Mouse (Mus musculus): ENCODE results near the gene Hist2h3b. TPM values are rescaled to one million over a fixed set of nuclear protein-coding genes. Genes with fewer than 3 reads are reported as not detected.
"Not testable (repeated sequence)": the region's sequence is repeated elsewhere in the genome, so short reads cannot be mapped to it uniquely, and the experiment has no call there.

Hist2h3b gene
- polyA plus RNA-seq, 1 experiment from 2014 or later = 17.2 TPM

DNA sequence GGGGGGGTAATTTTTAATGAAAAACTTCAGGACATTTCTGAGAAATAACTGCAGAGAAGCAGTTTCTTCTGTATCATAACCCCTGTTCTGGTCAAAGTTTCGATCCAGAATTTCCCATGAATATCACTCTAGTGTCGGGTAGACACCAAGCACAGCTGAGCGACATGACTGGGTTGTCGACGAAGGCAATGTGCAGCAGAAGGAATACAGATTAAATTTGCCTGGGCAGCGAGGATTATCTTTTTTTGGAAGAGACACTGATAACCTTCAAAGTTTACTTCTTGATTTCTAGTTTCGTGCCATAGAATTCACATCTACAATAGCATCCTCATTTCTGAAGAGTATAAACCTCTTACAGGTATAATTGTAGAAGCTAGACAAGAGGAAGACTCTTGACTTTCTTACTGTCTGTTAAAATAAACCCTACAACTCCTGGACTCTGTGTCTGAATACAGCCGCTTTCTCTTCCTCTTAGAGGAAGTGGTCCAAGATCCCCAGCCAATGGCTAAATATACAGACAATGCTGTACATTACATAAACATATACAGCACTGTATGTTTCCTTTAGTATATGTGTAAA, 2.2 kb upstream of the Hist2h3b start:
- Histone ChIP-seq H3K27me3 (ENCODE audit: control insufficient read depth, insufficient read depth, low read length) (no peaks in the 10 kb centered on the region), H3K9ac (ENCODE audit: low read length) (no peak overlapping the region), H3K9me3 (replicated peaks; ENCODE audit: control insufficient read depth, low read length) (no peaks in the 10 kb centered on the region), H3K4me2 (ENCODE audit: low read depth, low read length) (no peak overlapping the region), H3K36me3 (ENCODE audit: control insufficient read depth, insufficient read depth) (no peaks in the 10 kb centered on the region), H3K4me1 (ENCODE audit: control insufficient read depth, insufficient read depth, low read length) (peaks cover 22% of the 10 kb centered on the region), H3K27ac (ENCODE audit: low read length) (no peak overlapping the region), H3K4me3 (ENCODE audit: low read length) (no peak overlapping the region)
- WGBS = 65% methylated on average over 8 of the region's 8 CpGs
- ATAC-seq (replicated peaks; ENCODE audit: extremely low read depth, insufficient read depth, low FRiP score) = no peak

DNA sequence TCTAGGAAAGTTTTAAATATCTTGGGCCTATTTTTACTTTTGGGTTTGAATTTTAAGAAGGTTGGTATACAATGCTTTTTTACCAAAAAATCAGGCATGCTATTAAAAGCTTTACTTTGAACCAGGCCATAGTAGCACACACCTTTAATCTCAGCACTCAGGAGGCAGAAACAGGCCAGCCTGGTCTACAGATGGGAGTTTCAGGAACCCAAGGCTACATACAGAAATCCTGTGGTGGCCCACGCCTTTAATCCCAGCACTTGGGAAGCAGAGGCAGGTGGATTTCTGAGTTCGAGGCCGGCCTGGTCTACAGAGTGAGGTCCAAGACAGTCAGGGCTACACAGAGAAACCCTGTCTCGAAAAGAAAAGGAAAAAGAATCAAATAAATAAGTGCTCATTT, 913 bp upstream of the Hist2h3b start:
- peak overlapping the region; percentile 88 for H3K27ac ChIP-seq (ENCODE audit: low read length)
- ATAC-seq (replicated peaks; ENCODE audit: extremely low read depth, insufficient read depth, low FRiP score) = no peak
- peaks cover 16% of the 10 kb centered on the region for H3K4me1 ChIP-seq (ENCODE audit: control insufficient read depth, insufficient read depth, low read length)
- peak overlapping the region; percentile 64; the same call in 1 of the 2 replicates for H3K4me2 ChIP-seq (ENCODE audit: low read depth, low read length)
- WGBS = 80% methylated on average over 4 of the region's 4 CpGs
- H3K36me3 ChIP-seq (ENCODE audit: control insufficient read depth, insufficient read depth) = no peaks in the 10 kb centered on the region
- H3K9ac ChIP-seq (ENCODE audit: low read length) = no peak overlapping the region; the same call in 1 of the 2 replicates
- no peak overlapping the region for H3K4me3 ChIP-seq (ENCODE audit: low read length)
- no peaks in the 10 kb centered on the region for H3K9me3 ChIP-seq (replicated peaks; ENCODE audit: control insufficient read depth, low read length)
- H3K27me3 ChIP-seq (ENCODE audit: control insufficient read depth, insufficient read depth, low read length) = no peaks in the 10 kb centered on the region

DNA sequence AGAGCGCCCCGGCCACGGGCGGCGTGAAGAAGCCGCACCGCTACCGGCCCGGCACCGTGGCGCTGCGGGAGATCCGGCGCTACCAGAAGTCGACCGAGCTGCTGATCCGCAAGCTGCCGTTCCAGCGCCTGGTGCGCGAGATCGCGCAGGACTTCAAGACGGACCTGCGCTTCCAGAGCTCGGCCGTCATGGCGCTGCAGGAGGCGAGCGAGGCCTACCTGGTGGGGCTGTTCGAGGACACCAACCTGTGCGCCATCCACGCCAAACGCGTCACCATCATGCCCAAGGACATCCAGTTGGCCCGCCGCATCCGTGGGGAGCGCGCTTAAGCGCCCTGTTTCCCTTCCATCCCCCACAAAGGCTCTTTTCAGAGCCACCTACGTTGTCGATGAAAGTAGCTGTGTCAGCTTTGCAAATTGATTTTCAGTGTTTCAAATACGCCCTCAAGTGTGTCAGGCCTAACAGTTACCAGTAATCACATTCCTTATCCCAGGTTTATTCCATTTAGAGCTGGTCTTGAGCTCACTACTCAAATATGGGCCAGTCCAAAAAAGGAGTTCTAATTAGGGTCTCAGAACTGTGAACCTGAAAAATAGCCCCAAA, 423 bp downstream of the Hist2h3b start:
- H3K27ac ChIP-seq (ENCODE audit: low read length) = peak overlapping the region; percentile 91
- H3K9ac ChIP-seq (ENCODE audit: low read length) = peak overlapping the region; percentile 73
- H3K4me1 ChIP-seq (ENCODE audit: control insufficient read depth, insufficient read depth, low read length) = peaks cover 14% of the 10 kb centered on the region
- peak overlapping the region; percentile 83 for H3K4me2 ChIP-seq (ENCODE audit: low read depth, low read length)
- WGBS = under 1% methylated on average over 12 of the region's 44 CpGs
- H3K27me3 ChIP-seq (ENCODE audit: control insufficient read depth, insufficient read depth, low read length); H3K9me3 ChIP-seq (replicated peaks; ENCODE audit: control insufficient read depth, low read length); H3K36me3 ChIP-seq (ENCODE audit: control insufficient read depth, insufficient read depth): not testable (repeated sequence)
- H3K4me3 ChIP-seq (ENCODE audit: low read length) = peak overlapping the region; percentile 72
- peak; percentile 31 for ATAC-seq (replicated peaks; ENCODE audit: extremely low read depth, insufficient read depth, low FRiP score)

DNA sequence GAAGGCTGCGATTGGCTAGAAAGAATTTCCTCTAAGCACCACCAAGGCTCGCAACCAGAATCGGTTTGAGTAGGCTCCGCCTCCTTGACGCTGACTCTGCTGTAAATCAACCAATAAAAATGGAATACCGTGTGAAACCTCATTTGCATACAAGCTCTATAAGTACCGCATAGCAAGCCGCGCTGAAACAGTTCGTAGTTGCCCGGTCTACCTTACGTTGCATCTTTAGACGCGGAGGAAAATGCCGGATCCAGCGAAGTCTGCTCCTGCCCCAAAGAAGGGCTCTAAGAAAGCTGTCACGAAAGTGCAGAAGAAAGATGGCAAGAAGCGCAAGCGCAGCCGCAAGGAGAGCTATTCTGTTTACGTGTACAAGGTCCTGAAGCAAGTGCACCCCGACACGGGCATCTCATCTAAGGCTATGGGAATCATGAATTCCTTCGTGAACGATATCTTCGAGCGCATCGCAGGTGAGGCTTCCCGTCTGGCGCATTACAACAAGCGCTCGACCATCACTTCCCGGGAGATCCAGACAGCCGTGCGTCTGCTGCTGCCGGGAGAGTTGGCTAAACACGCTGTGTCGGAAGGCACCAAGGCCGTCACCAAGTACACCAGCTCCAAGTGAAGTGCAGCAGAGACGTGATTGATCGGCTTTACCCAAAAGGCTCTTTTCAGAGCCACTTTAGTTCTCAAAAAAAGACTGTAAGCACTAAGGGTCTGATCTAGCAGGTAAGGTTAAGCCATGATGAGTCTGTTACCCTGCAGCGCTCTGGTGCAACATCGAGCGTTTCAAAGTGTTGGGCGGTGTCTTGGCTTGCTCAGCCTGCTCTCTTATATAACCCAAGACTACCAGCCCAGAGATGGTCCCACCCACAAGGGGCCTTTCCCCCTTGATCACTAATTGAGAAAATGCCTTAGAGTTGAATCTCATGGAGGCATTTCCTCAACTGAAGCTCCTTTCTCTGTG, 1.3 kb downstream of the Hist2h3b start, which contains the start of gene Hist2h2bb:
Hist2h2bb (plus strand) TSS at position 242 of the 964 bp plus-strand sequence.
- ATAC-seq (replicated peaks; ENCODE audit: extremely low read depth, insufficient read depth, low FRiP score) = peak; percentile 95
- under 1% methylated on average over 45 of the region's 45 CpGs for WGBS

DNA sequence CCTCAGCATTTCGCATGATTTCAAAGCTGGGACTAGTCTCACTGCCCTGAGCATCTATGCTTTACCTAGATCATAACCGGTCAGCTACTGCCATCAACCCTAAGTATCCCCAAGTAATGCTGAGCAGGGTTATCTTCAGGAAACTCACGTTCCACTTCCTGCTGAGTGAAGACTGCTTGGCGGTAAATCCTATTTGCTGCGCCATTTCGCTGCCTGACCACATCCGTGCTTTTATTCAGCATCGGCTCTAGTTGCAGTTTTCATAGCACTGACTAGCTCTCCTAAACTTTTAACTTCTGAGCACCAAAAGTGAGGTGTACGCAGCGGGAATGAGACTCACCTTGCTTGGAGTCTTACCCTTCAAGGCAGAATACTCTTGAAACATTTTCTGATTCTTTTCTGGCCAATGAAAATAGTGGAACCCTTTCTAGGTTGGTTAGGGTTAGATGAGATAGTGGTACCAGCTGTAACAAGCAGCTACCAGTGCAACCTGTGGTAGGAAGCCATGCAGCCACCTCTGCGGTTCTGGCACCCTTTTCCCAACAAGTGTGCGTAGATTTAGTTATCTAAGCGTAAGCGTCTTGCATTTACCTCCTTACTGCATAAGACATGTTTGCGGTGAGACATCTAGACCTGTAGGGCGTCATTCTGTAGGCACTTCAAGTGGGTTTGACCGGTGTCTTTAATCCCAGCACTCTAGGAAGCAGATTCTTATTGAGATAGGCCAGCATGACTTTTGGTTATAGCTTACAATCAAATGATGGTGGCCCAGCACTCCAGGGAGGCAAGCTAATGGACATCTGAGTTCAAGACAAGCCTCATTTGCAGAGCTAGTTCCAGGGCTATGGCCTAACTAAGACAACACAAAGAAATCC, 5.4 kb downstream of the Hist2h3b start:
- H3K9me3 ChIP-seq (replicated peaks; ENCODE audit: control insufficient read depth, low read length) = no peaks in the 10 kb centered on the region
- peaks cover 10% of the 10 kb centered on the region for H3K4me1 ChIP-seq (ENCODE audit: control insufficient read depth, insufficient read depth, low read length)
- ATAC-seq (replicated peaks; ENCODE audit: extremely low read depth, insufficient read depth, low FRiP score) = no peak
- WGBS = 84% methylated on average over 17 of the region's 17 CpGs
- no peak overlapping the region for H3K9ac ChIP-seq (ENCODE audit: low read length)
- H3K27ac ChIP-seq (ENCODE audit: low read length) = no peak overlapping the region
- no peak overlapping the region for H3K4me2 ChIP-seq (ENCODE audit: low read depth, low read length)
- H3K4me3 ChIP-seq (ENCODE audit: low read length) = no peak overlapping the region
- no peaks in the 10 kb centered on the region for H3K27me3 ChIP-seq (ENCODE audit: control insufficient read depth, insufficient read depth, low read length)
- no peaks in the 10 kb centered on the region for H3K36me3 ChIP-seq (ENCODE audit: control insufficient read depth, insufficient read depth)

More for the DNA sequence above, 1.3 kb downstream of the Hist2h3b start, which contains the start of gene Hist2h2bb:
- peak within 1 kb of the TSS; percentile 83 for H3K4me2 ChIP-seq (ENCODE audit: low read depth, low read length)
- H3K9ac ChIP-seq (ENCODE audit: low read length) = peak within 1 kb of the TSS; percentile 81
- H3K4me1 ChIP-seq (ENCODE audit: control insufficient read depth, insufficient read depth, low read length) = peaks cover 5% of the 10 kb centered on the region; the same call in 1 of the 2 replicates
- H3K9me3 ChIP-seq (replicated peaks; ENCODE audit: control insufficient read depth, low read length) = no peaks in the 10 kb centered on the region
- H3K27ac ChIP-seq (ENCODE audit: low read length) = peak within 1 kb of the TSS; percentile 91
- H3K4me3 ChIP-seq (ENCODE audit: low read length) = peak within 1 kb of the TSS; percentile 72
- no peaks in the 10 kb centered on the region for H3K36me3 ChIP-seq (ENCODE audit: control insufficient read depth, insufficient read depth)
- no peaks in the 10 kb centered on the region for H3K27me3 ChIP-seq (ENCODE audit: control insufficient read depth, insufficient read depth, low read length)

DNA sequence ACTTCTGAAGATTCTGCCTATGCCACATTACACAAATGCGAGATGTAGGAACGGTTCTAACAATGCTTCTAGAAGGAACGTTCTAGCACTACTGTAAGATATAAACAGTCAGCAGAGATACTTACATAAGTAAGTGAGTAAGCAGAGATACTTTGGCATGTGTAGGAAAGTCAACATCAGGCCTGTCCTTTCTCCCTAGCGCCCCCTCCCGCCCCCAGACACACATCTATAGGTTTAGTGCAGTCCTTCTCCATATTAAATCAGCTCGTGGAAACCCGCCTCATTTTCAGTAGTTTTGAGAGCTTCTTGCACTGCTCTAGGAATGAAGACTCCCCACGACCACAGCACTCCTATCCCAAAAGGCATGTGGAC, 9.0 kb downstream of the Hist2h3b start:
- ATAC-seq (replicated peaks; ENCODE audit: extremely low read depth, insufficient read depth, low FRiP score) = no peak; the same call in 1 of the 2 replicates
- H3K4me1 ChIP-seq (ENCODE audit: control insufficient read depth, insufficient read depth, low read length) = peaks cover 7% of the 10 kb centered on the region
- no peaks in the 10 kb centered on the region for H3K36me3 ChIP-seq (ENCODE audit: control insufficient read depth, insufficient read depth)
- peak overlapping the region; percentile 69 for H3K4me3 ChIP-seq (ENCODE audit: low read length)
- H3K9ac ChIP-seq (ENCODE audit: low read length) = peak overlapping the region; percentile 68
- H3K4me2 ChIP-seq (ENCODE audit: low read depth, low read length) = peak overlapping the region; percentile 98
- WGBS = 12% methylated on average over 8 of the region's 8 CpGs
- no peaks in the 10 kb centered on the region for H3K9me3 ChIP-seq (replicated peaks; ENCODE audit: control insufficient read depth, low read length)
- H3K27me3 ChIP-seq (ENCODE audit: control insufficient read depth, insufficient read depth, low read length) = no peaks in the 10 kb centered on the region
- H3K27ac ChIP-seq (ENCODE audit: low read length) = peak overlapping the region; percentile 36

DNA sequence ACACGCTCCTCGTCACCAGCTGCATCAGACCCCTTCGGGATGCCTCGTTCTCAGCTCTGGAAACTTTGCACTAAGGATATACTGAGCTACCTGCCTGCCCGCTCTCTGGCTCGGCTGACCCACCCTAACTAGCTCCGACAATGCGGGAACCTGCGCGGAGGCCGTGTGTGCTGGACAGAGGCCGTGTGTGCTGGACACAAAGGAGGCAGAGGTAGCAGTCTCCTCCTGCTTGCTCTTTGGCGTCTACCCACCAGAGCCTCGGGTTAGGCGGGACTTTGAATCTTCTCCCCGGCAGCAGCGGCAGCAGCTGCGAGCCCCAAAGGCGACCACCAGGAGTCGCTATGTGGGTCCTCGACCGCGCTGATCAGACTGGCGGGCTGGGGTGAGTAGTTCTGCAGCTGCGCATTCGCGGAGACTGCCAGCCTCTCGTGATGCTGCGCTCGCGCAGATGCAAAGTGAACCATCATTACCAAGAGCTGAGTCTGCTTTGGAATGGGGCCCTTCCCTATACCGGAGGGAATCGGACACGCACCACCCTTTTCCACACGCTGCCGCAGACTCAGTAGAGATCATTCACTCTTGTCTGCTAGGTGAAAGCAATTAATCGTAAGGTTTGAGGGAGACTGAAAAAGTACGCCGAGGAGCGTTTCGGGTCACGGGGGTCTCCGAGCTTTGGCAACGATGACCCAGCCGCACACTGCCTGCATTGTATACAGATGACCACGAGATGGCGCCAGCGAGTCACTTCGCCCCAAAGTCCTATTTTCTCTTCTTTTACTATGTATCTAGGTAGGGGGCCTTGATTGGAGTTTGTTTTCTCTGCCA, 9.6 kb downstream of the Hist2h3b start:
- Histone ChIP-seq H3K9ac (ENCODE audit: low read length) (peak overlapping the region; percentile 68), H3K4me3 (ENCODE audit: low read length) (peak overlapping the region; percentile 69), H3K36me3 (ENCODE audit: control insufficient read depth, insufficient read depth) (no peaks in the 10 kb centered on the region), H3K4me1 (ENCODE audit: control insufficient read depth, insufficient read depth, low read length) (peaks cover 7% of the 10 kb centered on the region), H3K4me2 (ENCODE audit: low read depth, low read length) (peak overlapping the region; percentile 98), H3K9me3 (replicated peaks; ENCODE audit: control insufficient read depth, low read length) (no peaks in the 10 kb centered on the region), H3K27me3 (ENCODE audit: control insufficient read depth, insufficient read depth, low read length) (peaks cover 4% of the 10 kb centered on the region; the same call in 1 of the 2 replicates), H3K27ac (ENCODE audit: low read length) (peak overlapping the region; percentile 82)
- ATAC-seq (replicated peaks; ENCODE audit: extremely low read depth, insufficient read depth, low FRiP score) = peak; percentile 94
- WGBS = under 1% methylated on average over 49 of the region's 49 CpGs

DNA sequence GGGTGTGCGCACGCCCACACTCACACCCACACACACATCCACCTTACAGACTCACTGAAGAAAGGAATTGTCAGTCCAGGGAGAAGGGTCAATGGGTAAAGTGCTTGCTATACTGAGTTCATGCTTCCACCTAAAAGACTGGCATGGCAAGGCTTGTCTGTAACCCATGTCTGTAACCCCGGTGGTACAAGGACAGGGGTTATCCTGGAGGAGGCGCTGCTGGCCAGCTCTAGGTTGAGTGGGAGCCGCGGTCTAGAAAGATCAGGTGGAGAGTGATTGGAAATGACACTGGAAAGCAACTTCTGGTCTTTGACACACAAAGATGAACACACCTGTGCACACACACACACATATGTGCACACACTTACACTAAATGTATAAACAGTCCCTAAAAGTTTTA, 12.2 kb downstream of the Hist2h3b start:
- ATAC-seq (replicated peaks; ENCODE audit: extremely low read depth, insufficient read depth, low FRiP score) = no peak
- no peaks in the 10 kb centered on the region for H3K36me3 ChIP-seq (ENCODE audit: control insufficient read depth, insufficient read depth)
- H3K4me1 ChIP-seq (ENCODE audit: control insufficient read depth, insufficient read depth, low read length) = peaks cover 7% of the 10 kb centered on the region
- H3K4me3 ChIP-seq (ENCODE audit: low read length) = no peak overlapping the region
- no peak overlapping the region for H3K27ac ChIP-seq (ENCODE audit: low read length)
- WGBS = 47% methylated on average over 6 of the region's 6 CpGs
- no peak overlapping the region for H3K4me2 ChIP-seq (ENCODE audit: low read depth, low read length)
- H3K9me3 ChIP-seq (replicated peaks; ENCODE audit: control insufficient read depth, low read length) = no peaks in the 10 kb centered on the region
- peaks cover 6% of the 10 kb centered on the region for H3K27me3 ChIP-seq (ENCODE audit: control insufficient read depth, insufficient read depth, low read length)
- H3K9ac ChIP-seq (ENCODE audit: low read length) = no peak overlapping the region

Data from heart, embryonic 16.5 days (tissue).